Mouse (Mus musculus): ENCODE data around the gene Tmem126b. TPM values are rescaled to one million over a fixed set of nuclear protein-coding genes. Genes with fewer than 3 reads are reported as not detected.

Tmem126b gene
- polyA plus RNA-seq, 1 experiment from 2014 or later, result 31.6 TPM

Other genes starting within 250 kb of the Tmem126b start
- gene Ccdc83, start 210.2 kb downstream of the Tmem126b start, polyA plus RNA-seq (2015; fragmentation: Nextera tagmentation; extraction: Ambion mirVana), result not detected in 2 replicates
- 15.0 and 16.5 TPM in 2 replicates for gene Sytl2, start 173.7 kb downstream of the Tmem126b start, polyA plus RNA-seq (2015; fragmentation: Nextera tagmentation; extraction: Ambion mirVana)
- gene Ccdc89, start 49.4 kb downstream of the Tmem126b start, polyA plus RNA-seq (2015; fragmentation: Nextera tagmentation; extraction: Ambion mirVana), result 1.3 and 1.5 TPM in 2 replicates
- gene Crebzf, start 33.3 kb downstream of the Tmem126b start, polyA plus RNA-seq (2015; fragmentation: Nextera tagmentation; extraction: Ambion mirVana), result 36.4 and 38.7 TPM in 2 replicates
- 111 and 122 TPM in 2 replicates for gene Tmem126a, start 18.8 kb downstream of the Tmem126b start, polyA plus RNA-seq (2015; fragmentation: Nextera tagmentation; extraction: Ambion mirVana)
- 4.1 and 5.3 TPM in 2 replicates for gene Dlg2, start 671 bp upstream of the Tmem126b start, polyA plus RNA-seq (2015; fragmentation: Nextera tagmentation; extraction: Ambion mirVana)

All from stomach, embryonic 15.5 days (tissue).